Mouse (Mus musculus) testis, adult 2 months (tissue): ENCODE results near the gene Arhgap31. TPM values are rescaled to one million over a fixed set of nuclear protein-coding genes. Genes with fewer than 3 reads are reported as not detected.

Source experiments
- H3K27ac ChIP-seq: fragments of 200-500 bp; 2 replicates; pipeline ENCODE4 v1.5.1; 2012; ENCODE audit warnings: low read depth, low read length; ENCODE audit not compliant: control insufficient read depth, insufficient read depth
- H3K27me3 ChIP-seq: fragments of 200-500 bp; 2 replicates; pipeline ENCODE4 v1.6.1; 2012; ENCODE audit warnings: mild to moderate bottlenecking, low read length, moderate library complexity; ENCODE audit not compliant: control insufficient read depth, insufficient read depth
- H3K36me3 ChIP-seq: fragments of 200-500 bp; 2 replicates; pipeline ENCODE4 v1.6.1; 2012; ENCODE audit warnings: mild to moderate bottlenecking, low read length; ENCODE audit not compliant: control insufficient read depth, insufficient read depth
- H3K4me1 ChIP-seq: fragments of 200-500 bp; 2 replicates; pipeline ENCODE4 v1.6.1; 2012; ENCODE audit warnings: low read length; ENCODE audit not compliant: control insufficient read depth, insufficient read depth
- H3K4me3 ChIP-seq: fragments of 200-500 bp; 2 replicates; pipeline ENCODE4 v1.5.1; 2012; ENCODE audit warnings: low read depth, mild to moderate bottlenecking, low read length, moderate library complexity, mixed read lengths; ENCODE audit not compliant: control insufficient read depth
- CTCF ChIP-seq: fragments of 200-500 bp; IDR thresholded peaks from 2 replicates; pipeline ENCODE4 v1.5.1; 2012; ENCODE audit warnings: low read depth, mild to moderate bottlenecking, inconsistent platforms, low read length, moderate library complexity; ENCODE audit not compliant: control insufficient read depth, insufficient read depth, insufficient replicate concordance
- POLR2A ChIP-seq: fragments of 200-500 bp; IDR thresholded peaks from 2 replicates; pipeline ENCODE4 v1.6.1; 2012; ENCODE audit warnings: low read depth, mild to moderate bottlenecking, inconsistent platforms, low read length, moderate library complexity; ENCODE audit not compliant: control insufficient read depth
- polyA plus RNA-seq: library from polyadenylated mRNA; depleted of rRNA; stranded (reverse); fragments of >200 nt; gene quantifications from 2 replicates; pipeline ENCODE4 v1.2.3, GENCODE M21; 2012; rRNA removed

Arhgap31 gene
- polyA plus RNA-seq, 1 experiment, result 2.6 TPM

DNA sequence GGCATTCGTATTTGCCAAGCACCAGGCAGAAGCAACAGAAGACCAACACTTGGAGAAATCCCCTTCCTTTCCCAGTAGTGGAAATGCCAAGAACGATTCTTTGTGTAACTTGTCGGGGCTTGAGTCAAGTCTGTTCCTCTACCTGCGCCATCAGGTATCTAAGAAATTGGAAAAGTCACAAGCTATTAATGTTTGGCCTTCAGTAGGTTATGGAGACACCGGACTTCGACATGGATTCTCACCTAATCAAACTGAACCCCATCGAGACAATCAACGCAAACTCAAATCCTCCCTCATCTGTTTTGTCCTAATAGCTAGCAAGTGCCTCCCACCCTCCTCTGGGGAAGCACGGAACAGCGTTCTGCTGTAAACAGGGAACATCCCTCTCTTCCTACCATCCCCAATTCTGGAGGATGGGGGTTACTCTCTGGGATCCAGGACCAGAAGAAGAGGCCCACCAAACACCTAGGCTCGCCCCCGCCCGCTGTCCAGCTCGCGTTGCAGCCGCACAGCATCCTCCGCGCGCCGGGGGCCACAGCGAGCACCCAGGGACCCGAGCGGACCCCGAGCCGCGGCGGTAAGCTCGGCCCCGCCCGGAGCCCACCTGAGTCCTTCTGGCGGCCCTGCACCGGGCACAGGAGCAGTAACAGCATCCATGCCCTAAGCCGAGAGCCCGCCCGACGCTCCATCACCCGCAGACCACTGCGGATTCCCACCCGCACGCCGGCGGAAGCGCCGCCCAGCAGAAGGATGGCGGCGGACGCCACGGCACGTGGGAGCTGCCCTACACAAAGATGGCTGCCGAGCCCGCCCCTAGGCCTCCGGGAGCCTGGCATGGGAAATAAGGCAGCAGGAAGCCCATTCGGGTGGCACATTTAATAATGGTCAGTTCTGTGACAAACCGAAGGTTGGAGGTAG, 163.3 kb downstream of the Arhgap31 start, which contains the start of gene Poglut1:
Gene Poglut1, minus strand, starts transcription at position 780 of the 918 bp plus-strand sequence.
- peak within 1 kb of the TSS; percentile 94 for H3K4me3 ChIP-seq
- no peaks in the 10 kb centered on the region for H3K36me3 ChIP-seq
- TF ChIP-seq POLR2A (peak; percentile 74), CTCF (no peak)
- no peaks in the 10 kb centered on the region for H3K27me3 ChIP-seq
- H3K27ac ChIP-seq, result no peak within 1 kb of the TSS; the same call in 1 of the 2 replicates
- H3K4me1 ChIP-seq, result peaks cover 2% of the 10 kb centered on the region; the same call in 1 of the 2 replicates

Other genes starting within 250 kb of the Arhgap31 start
- 5.3 and 6.4 TPM in 2 replicates for gene Timmdc1, start 190.6 kb downstream of the Arhgap31 start, polyA plus RNA-seq
- gene Poglut1, start 163.0 kb downstream of the Arhgap31 start, polyA plus RNA-seq, result 3.9 and 4.3 TPM in 2 replicates
- 43.7 and 45.1 TPM in 2 replicates for gene Tmem39a, start 154.6 kb downstream of the Arhgap31 start, polyA plus RNA-seq
- gene B4galt4, start 29.0 kb upstream of the Arhgap31 start, polyA plus RNA-seq, result 0.72 and 0.91 TPM in 2 replicates
- 2.1 TPM in 2 replicates for gene Upk1b, start 87.1 kb upstream of the Arhgap31 start, polyA plus RNA-seq
- 55.4 and 79.1 TPM in 2 replicates for gene 4930435E12Rik, start 115.5 kb upstream of the Arhgap31 start, polyA plus RNA-seq
- gene Igsf11, start 179.4 kb upstream of the Arhgap31 start, polyA plus RNA-seq, result 91.8 and 95.5 TPM in 2 replicates